Mouse (Mus musculus): ENCODE measurements around the gene Trim15. TPM values are rescaled to one million over a fixed set of nuclear protein-coding genes. Genes with fewer than 3 reads are reported as not detected.
"Not testable (repeated sequence)": the region's sequence is repeated elsewhere in the genome, so short reads cannot be mapped to it uniquely, and the experiment has no call there.

Trim15 gene
- polyA plus RNA-seq, 1 experiment from 2014 or later = 16.4 TPM

GRCm38 (mm10) chr17:36896583-36896982 lies 29.6 kb upstream of the Trim15 start:
- H3K27ac ChIP-seq (ENCODE audit: low read depth, low read length) = 0 out of 2 replicates have a peak overlapping the region, but pooled peaks have one; percentile 36
- no peak for ATAC-seq
- 70% methylated on average over 1 of the region's 1 CpGs for WGBS
- no peaks in the 10 kb centered on the region for H3K36me3 ChIP-seq (ENCODE audit: control insufficient read depth, insufficient read depth)
- no peak overlapping the region for H3K9ac ChIP-seq (ENCODE audit: low read depth, low read length)
- H3K27me3 ChIP-seq (replicated peaks; ENCODE audit: control insufficient read depth, insufficient read depth, low read length) = no peaks in the 10 kb centered on the region
- H3K4me3 ChIP-seq (ENCODE audit: low read depth, low read length) = no peak overlapping the region
- no peaks in the 10 kb centered on the region for H3K9me3 ChIP-seq (ENCODE audit: control insufficient read depth)
- TF ChIP-seq CTCF (IDR thresholded peaks at IDR 0.05; ENCODE audit: low read depth) = peak; percentile 73
- H3K4me2 ChIP-seq (replicated peaks; ENCODE audit: low read depth) = no peak overlapping the region; the same call in 1 of the 2 replicates
- no peaks in the 10 kb centered on the region for H3K4me1 ChIP-seq (replicated peaks; ENCODE audit: control insufficient read depth, insufficient read depth, low read length)

DNA sequence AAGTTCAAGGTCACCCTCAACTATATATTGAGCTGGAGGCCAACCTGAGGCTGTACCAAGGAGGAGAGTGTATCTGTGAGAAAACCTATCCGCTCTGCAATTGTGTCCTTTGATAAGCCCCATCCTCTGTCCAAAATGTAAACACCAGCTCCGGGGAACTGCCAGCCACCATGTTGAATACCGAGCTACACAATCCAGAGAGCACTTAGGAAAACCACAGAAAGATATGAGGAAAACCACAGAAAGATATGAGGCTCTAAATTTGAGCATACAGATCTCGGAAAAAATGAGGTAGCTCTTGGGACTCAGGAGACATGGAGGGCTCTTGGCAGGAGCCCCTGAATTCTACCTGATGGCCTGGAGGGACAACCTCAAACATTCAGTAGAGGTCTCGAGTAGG lies 26.4 kb upstream of the Trim15 start:
- no peak for ATAC-seq
- Histone ChIP-seq H3K4me1 (replicated peaks; ENCODE audit: control insufficient read depth, insufficient read depth, low read length) (peaks cover 6% of the 10 kb centered on the region; the same call in 1 of the 2 replicates), H3K9me3 (ENCODE audit: control insufficient read depth) (no peaks in the 10 kb centered on the region), H3K4me3 (ENCODE audit: low read depth, low read length) (no peak overlapping the region), H3K4me2 (replicated peaks; ENCODE audit: low read depth) (no peak overlapping the region), H3K36me3 (ENCODE audit: control insufficient read depth, insufficient read depth) (no peaks in the 10 kb centered on the region), H3K9ac (ENCODE audit: low read depth, low read length) (no peak overlapping the region), H3K27me3 (replicated peaks; ENCODE audit: control insufficient read depth, insufficient read depth, low read length) (no peaks in the 10 kb centered on the region), H3K27ac (ENCODE audit: low read depth, low read length) (0 out of 2 replicates have a peak overlapping the region, but pooled peaks have one; percentile 70)
- 47% methylated on average over 5 of the region's 5 CpGs for WGBS
- TF ChIP-seq CTCF (IDR thresholded peaks at IDR 0.05; ENCODE audit: low read depth) = no peak

- no peak overlapping the region; the same call in 1 of the 2 replicates for H3K4me2 ChIP-seq (replicated peaks; ENCODE audit: low read depth)
- no peak overlapping the region for H3K4me3 ChIP-seq (ENCODE audit: low read depth, low read length)
- no peak overlapping the region for H3K9ac ChIP-seq (ENCODE audit: low read depth, low read length)
- H3K36me3 ChIP-seq (ENCODE audit: control insufficient read depth, insufficient read depth) = no peaks in the 10 kb centered on the region
- no peaks in the 10 kb centered on the region for H3K9me3 ChIP-seq (ENCODE audit: control insufficient read depth)
- H3K27me3 ChIP-seq (replicated peaks; ENCODE audit: control insufficient read depth, insufficient read depth, low read length) = no peaks in the 10 kb centered on the region
- WGBS = 5% methylated on average over 2 of the region's 2 CpGs
- peak; percentile 91 for TF ChIP-seq CTCF (IDR thresholded peaks at IDR 0.05; ENCODE audit: low read depth)
- H3K27ac ChIP-seq (ENCODE audit: low read depth, low read length) = no peak overlapping the region
- H3K4me1 ChIP-seq (replicated peaks; ENCODE audit: control insufficient read depth, insufficient read depth, low read length) = peaks cover 6% of the 10 kb centered on the region; the same call in 1 of the 2 replicates
- ATAC-seq = no peak
These were observed 25.4 kb upstream of the Trim15 start for GRCm38 (mm10) chr17:36892362-36892761.

DNA sequence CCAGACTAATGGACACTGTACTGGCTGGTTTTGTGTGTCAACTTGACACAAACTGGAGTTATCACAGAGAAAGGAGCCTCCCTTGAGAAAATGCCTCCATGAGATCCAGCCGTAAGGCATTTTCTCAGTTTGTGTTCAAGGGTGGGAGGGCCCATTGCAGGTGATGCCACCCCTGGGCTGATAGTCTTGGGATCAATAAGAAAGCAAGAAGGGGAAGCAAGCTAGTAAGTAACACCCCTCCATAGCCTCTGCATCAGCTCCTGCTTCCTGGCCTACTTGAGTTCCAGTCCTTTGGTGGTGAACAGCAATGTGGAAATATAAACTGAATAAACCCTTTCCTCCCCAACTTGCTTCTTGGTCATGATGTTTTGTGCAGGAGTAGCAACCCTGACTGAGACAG lies 24.5 kb upstream of the Trim15 start:
- H3K27ac ChIP-seq (ENCODE audit: low read depth, low read length) = 0 out of 2 replicates have a peak overlapping the region, but pooled peaks have one; percentile 28
- 97% methylated on average over 1 of the region's 1 CpGs for WGBS
- not testable (repeated sequence) for H3K4me3 ChIP-seq (ENCODE audit: low read depth, low read length)

DNA sequence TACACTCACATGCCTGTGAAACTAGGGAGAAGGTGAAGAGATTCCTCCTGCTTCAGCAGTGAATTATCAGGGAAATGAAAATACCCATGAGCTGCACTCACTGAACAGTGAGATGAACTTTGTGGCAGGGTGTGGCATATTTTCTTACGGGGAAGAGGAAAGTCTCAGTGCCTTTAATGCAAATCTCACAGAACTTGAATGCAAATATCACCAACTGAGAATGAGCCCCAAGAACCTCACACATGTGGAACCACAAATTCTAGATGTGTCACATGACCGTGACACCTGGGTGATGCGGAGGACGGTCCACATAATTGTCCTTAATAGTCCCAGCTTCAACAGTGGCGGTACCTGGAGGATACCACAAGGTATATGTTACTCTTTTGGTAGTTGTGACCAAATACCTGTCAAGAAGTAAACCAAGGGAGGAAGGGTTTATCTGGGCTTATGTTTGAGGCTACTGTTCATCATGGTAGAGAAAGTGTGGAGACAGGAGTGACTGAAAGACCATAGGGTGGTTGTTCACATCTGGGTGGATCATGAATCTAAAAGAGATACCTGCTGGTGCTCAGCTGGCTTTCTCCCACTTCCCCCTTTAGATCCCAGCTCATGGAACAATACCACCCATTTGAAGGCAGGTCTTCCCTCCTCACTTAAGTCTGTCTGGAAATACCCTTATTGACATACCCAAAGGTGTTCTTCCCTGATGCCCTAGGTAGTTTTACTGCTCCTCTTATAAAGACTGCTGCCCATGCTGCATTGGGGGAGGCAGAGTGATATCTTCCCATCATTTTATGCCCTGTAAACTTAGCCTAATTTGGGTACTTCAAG lies 23.3 kb upstream of the Trim15 start, which contains the start of gene Trim40:
Gene Trim40 (minus strand): TSS at position 51 of the 831 bp plus-strand sequence.
- no peak within 1 kb of the TSS for H3K4me3 ChIP-seq (ENCODE audit: low read depth, low read length)
- peak within 1 kb of the TSS; percentile 22; the same call in 1 of the 2 replicates for H3K9ac ChIP-seq (ENCODE audit: low read depth, low read length)
- peaks cover 6% of the 10 kb centered on the region; the same call in 1 of the 2 replicates for H3K4me1 ChIP-seq (replicated peaks; ENCODE audit: control insufficient read depth, insufficient read depth, low read length)
- no peaks in the 10 kb centered on the region for H3K9me3 ChIP-seq (ENCODE audit: control insufficient read depth)
- no peaks in the 10 kb centered on the region for H3K27me3 ChIP-seq (replicated peaks; ENCODE audit: control insufficient read depth, insufficient read depth, low read length)
- H3K36me3 ChIP-seq (ENCODE audit: control insufficient read depth, insufficient read depth) = no peaks in the 10 kb centered on the region
- WGBS = 59% methylated on average over 5 of the region's 5 CpGs
- H3K27ac ChIP-seq (ENCODE audit: low read depth, low read length) = peak within 1 kb of the TSS; percentile 73
- peak within 1 kb of the TSS; percentile 46 for H3K4me2 ChIP-seq (replicated peaks; ENCODE audit: low read depth)
- TF ChIP-seq CTCF (IDR thresholded peaks at IDR 0.05; ENCODE audit: low read depth) = no peak
- peak; percentile 19; the same call in 1 of the 2 replicates for ATAC-seq

More for the DNA sequence above, 24.5 kb upstream of the Trim15 start:
- H3K36me3 ChIP-seq (ENCODE audit: control insufficient read depth, insufficient read depth); H3K9ac ChIP-seq (ENCODE audit: low read depth, low read length); H3K4me2 ChIP-seq (replicated peaks; ENCODE audit: low read depth); H3K4me1 ChIP-seq (replicated peaks; ENCODE audit: control insufficient read depth, insufficient read depth, low read length); H3K27me3 ChIP-seq (replicated peaks; ENCODE audit: control insufficient read depth, insufficient read depth, low read length); ATAC-seq; H3K9me3 ChIP-seq (ENCODE audit: control insufficient read depth): not testable (repeated sequence)

- Histone ChIP-seq H3K27me3 (replicated peaks; ENCODE audit: control insufficient read depth, insufficient read depth, low read length) (no peaks in the 10 kb centered on the region), H3K4me1 (replicated peaks; ENCODE audit: control insufficient read depth, insufficient read depth, low read length) (peaks cover 6% of the 10 kb centered on the region; the same call in 1 of the 2 replicates), H3K4me3 (ENCODE audit: low read depth, low read length) (no peak overlapping the region), H3K9ac (ENCODE audit: low read depth, low read length) (no peak overlapping the region), H3K9me3 (ENCODE audit: control insufficient read depth) (no peaks in the 10 kb centered on the region), H3K27ac (ENCODE audit: low read depth, low read length) (peak overlapping the region; percentile 52), H3K36me3 (ENCODE audit: control insufficient read depth, insufficient read depth) (no peaks in the 10 kb centered on the region), H3K4me2 (replicated peaks; ENCODE audit: low read depth) (no peak overlapping the region)
- TF ChIP-seq CTCF (IDR thresholded peaks at IDR 0.05; ENCODE audit: low read depth) = no peak
- peak; percentile 95 for ATAC-seq
- WGBS = 58% methylated on average over 12 of the region's 12 CpGs
These were observed 18.3 kb upstream of the Trim15 start for GRCm38 (mm10) chr17:36885132-36885790.

Data from intestine, postnatal 0 days (tissue).